Mouse (Mus musculus): ENCODE measurements around the gene Tsc22d3.

Gene Tsc22d3

DNA sequence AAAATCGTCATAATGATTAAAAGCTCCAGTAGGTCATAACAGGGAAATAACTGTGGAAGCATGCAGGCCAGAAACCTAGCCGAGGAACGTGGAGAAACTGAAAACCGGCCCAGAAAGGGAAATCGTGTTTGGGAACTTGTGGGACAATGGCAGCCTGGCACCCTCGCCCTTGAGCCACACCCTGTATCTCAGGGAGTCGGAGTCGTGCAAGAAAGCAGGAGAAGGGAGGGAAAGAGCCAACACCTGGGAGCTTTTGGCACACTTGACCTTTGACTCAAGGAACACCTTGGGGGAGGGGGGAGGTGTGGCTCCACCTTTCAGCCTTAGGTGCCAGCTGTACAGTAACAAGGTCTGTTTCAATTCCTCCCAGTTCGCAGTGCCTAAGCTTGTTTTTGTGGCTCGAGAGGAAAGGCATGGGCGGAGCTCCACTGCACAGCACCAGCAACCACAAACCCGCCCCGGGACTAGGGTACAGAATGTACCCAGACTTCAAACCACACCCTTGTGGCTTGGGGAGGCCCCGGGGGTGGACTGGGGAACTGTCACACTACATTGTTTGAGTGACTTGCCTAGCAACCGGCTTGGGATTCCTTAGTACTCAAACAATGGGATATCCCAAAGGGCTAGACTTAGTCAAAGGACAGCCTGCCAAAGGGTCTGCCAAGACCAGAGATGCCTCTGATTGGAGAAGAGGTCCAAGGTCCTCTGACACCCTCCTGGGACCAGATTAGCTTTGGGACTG, 94.8 kb downstream of the Tsc22d3 start:
- in situ Hi-C loops (cut with MboI; ENCODE audit: unreplicated experiment in 2 of 2): no loop called here

DNA sequence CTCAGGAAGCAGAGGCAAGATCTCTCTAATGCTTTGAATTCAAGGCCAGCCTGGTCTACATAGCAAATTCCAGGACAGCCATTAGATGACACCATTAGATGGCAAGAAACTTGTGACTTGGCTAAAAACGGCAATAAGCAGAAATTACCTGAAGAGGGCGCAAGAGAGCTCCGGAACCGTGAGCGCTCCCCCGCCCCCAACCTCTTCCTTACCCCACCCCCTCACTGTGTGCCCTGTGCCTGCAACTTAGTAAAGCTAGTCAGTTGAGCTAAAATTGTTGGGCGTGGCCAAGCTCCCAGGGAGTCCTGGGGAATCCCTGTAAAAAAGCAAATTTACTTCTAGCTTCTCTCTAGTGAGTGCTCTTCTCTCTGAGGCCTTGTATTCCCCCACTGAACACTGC, 96.6 kb downstream of the Tsc22d3 start:
- in situ Hi-C loops (cut with MboI; ENCODE audit: unreplicated experiment in 2 of 2): loop anchor here in 1 of 2 experiments (5.0 kb wide), 2 partner anchors 43 to 93 kb away; no protein-coding TSS in a partner anchor

DNA sequence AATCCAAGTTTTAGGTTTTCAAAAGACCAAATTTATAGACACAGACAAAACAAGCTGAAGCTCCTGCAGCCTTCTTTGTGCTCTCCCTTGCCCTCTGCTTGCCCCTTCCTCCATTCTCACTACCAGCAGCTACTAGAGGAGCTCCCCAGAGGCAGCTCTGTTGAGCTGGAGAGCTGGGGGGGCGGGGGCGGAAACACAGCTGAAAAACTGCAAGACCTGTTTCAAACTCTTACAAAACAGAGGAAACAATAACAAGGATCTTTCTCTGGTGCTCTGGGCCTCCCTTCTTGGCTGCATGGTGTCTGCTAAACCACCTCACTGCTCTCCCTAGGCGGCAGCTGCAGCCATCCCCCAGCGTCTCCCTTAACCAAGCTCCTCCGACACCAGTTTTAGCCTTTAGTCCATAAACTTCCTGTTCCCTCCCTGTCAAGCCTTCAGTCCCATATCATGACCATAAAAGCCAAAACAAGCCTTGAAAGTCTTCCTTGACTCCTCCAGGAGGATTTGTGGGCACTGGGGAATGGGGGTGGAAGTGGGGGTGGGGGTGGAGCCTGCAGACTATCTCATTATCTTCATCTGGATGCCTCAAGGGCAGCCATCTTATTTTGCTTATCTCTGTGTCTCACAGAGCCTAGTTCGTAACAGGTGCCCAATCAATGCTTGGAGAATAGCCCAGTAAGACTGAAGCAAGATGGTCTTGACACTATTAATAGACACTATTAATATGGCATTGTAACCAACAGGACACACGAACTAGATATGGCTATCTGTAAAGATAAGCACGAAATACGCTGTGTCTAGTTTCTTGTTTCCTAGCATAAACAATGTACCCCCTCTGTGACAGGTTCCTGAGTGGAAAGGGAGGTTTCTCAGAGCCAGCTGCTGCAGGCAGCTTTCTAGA, 98.8 kb downstream of the Tsc22d3 start:
- in situ Hi-C loops (cut with MboI; ENCODE audit: unreplicated experiment in 2 of 2): loop anchor here in 1 of 2 experiments (5.0 kb wide), 2 partner anchors 46 to 96 kb away; no protein-coding TSS in a partner anchor

- in situ Hi-C loops (cut with MboI; ENCODE audit: unreplicated experiment in 2 of 2): loop anchor here in 1 of 2 experiments (5.0 kb wide), 2 partner anchors 47 to 97 kb away; no protein-coding TSS in a partner anchor
These were observed 100.2 kb downstream of the Tsc22d3 start for GRCm38 (mm10) chrX:140500306-140500705.

DNA sequence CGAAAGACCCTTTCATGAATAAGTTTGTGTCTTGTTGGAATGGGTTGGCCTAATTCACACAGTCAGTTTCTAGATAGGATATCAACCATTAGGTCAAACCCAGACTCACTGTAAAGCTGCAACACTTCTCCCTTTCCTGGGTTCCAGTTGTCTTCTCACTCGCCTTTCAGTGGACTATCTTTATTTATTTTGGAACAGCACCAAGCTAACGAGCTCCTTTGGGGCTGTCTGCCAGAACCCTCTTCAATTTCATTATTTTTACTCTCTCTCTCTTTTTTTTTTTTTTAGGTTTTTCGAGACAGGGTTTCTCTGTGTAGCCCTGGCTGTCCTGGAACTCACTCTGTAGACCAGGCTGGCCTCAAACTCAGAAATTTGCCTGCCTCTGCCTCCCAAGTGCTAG, 102.0 kb downstream of the Tsc22d3 start:
- in situ Hi-C loops (cut with MboI; ENCODE audit: unreplicated experiment in 2 of 2): loop anchor here (25.0 kb wide), 2 partner anchors 339 to 364 kb away; no protein-coding TSS in a partner anchor

DNA sequence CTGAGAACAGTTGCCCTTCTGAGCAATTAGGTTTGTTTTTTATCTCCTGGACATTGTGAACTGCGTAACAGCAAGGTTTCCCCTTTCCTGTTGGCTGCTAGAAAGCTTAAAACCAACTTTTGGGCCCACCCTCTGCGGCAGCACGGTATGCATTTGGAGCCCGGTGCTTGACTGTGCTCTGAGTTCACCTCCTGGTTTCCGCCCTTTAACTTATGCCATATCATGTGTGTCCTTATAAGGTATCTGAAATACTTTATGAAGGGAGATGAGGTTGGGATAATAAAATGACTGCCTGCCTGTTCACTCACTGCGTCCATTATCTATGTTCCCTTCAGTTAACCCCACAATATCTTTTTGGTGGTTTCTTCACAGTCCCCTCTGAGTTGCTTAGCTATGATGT, 106.3 kb downstream of the Tsc22d3 start:
- in situ Hi-C loops (cut with MboI; ENCODE audit: unreplicated experiment in 2 of 2): loop anchor here (5.0 to 25.0 kb wide), 4 partner anchors 58 to 368 kb away; partner anchors contain the start of gene Tsc22d3 (in 1 of the 2)

DNA sequence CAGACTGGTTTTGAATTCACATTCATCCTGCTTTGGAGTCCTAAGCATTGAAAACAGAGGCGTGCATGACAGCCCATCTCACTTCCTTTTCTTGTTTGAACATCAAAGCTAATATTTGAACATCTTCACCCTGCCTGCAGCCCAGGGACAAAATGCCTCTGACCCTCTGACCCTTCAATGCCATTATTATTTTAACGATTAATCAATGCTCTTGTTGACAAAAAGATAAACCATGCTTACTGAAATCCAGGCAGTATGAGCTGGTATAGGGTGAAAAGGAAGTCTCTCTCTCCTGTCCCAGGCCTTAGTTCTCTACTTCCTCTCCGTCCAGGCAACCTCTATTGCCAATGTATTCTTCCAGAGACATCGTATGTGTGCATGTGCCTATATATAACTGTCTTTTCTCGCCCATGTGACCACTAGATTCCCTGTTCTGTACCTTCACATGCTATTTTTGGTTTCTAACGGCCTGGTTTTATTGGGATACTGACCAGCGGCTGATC, 106.9 kb downstream of the Tsc22d3 start:
- in situ Hi-C loops (cut with MboI; ENCODE audit: unreplicated experiment in 2 of 2): loop anchor here (5.0 to 25.0 kb wide), 4 partner anchors 59 to 369 kb away; partner anchors contain the start of gene Tsc22d3 (in 1 of the 2)

GRCm38 (mm10) chrX:140491884-140492571, 108.4 kb downstream of the Tsc22d3 start:
- in situ Hi-C loops (cut with MboI; ENCODE audit: unreplicated experiment in 2 of 2): loop anchor here (5.0 to 25.0 kb wide), 4 partner anchors 60 to 370 kb away; partner anchors contain the start of gene Tsc22d3 (in 1 of the 2)

DNA sequence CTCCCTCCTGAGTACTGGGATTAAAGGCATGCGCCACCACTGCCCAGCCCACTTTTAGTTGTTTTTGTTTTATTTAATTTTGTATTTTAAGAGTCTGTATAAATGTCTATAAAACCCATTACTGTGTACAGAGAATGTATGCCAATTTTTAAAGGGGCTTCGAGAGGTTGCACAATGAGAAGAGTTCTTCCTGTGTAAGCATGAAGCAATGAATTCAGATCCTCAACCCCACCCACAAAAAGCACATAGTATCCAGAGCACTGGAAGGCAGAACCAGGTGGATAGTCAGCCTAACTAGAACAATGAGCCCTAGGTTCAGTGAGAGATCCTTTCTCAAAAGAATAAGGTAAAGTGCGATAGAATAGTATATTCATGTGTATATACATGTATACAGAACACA, 110.3 kb downstream of the Tsc22d3 start:
- in situ Hi-C loops (cut with MboI; ENCODE audit: unreplicated experiment in 2 of 2): loop anchor here (5.0 to 25.0 kb wide), 4 partner anchors 62 to 372 kb away; partner anchors contain the start of gene Tsc22d3 (in 1 of the 2)

Measured in v-Abl transformed pro-B cells (cell line).